Mouse (Mus musculus): ENCODE measurements around the gene Coasy. TPM values are rescaled to one million over a fixed set of nuclear protein-coding genes. Genes with fewer than 3 reads are reported as not detected.

Coasy gene
- total and polyA plus RNA-seq, 3 experiments, result 15.8 to 22.1 (median 17.5) TPM

DNA sequence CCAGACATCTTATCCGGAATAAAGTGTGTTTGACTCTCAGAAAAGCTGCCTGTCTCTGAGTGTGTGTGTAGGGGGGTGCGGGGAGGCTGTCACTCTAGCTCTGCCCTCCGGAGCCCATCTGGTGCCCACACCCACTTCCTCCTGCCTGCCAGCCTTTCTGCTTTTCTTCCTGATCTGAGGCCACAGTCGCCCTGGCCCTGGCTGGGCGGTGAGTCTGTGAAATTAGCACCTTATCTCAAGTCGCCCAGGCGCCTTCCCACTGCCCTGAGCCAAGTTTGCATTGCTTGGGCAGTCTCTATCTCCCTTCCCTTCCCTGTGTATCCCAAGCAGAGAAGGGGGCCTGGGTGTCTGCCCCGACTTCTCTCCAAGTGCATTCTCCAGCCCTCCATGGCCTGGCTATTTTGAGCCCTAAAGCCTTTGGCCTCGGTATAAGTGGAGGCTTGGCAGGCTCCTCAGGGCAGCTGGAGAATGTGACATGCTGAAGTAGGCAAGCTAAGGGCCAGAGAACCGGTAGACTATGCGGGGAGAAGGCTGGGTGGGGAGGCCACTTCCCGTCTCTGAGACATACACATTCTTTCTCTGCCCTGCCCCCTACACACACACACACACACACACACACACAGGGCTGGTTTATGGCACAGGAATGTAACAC, 18.6 kb upstream of the Coasy start:
- H3K4me1 ChIP-seq (ENCODE audit: control insufficient read depth, insufficient read depth, low read length), result peaks cover 37% of the 10 kb centered on the region
- H3K9ac ChIP-seq (ENCODE audit: low read depth, low read length), result peak overlapping the region; percentile 25; the same call in 1 of the 2 replicates
- intact Hi-C loops (cut with DNase I), result loop anchor here (5.0 to 10.0 kb wide), 3 partner anchors 339 to 667 kb away; partner anchors contain the start of genes Cnp and Jup
- 1% methylated on average over 12 of the region's 12 CpGs for WGBS
- H3K36me3 ChIP-seq (ENCODE audit: control insufficient read depth, insufficient read depth, low read length), result peaks cover 17% of the 10 kb centered on the region; the same call in 1 of the 2 replicates
- no peaks in the 10 kb centered on the region for H3K79me2 ChIP-seq (replicated peaks; ENCODE audit: control insufficient read depth, insufficient read depth, low read length)
- H3K27me3 ChIP-seq (ENCODE audit: control insufficient read depth, insufficient read depth, low read length), result no peaks in the 10 kb centered on the region
- TF ChIP-seq POLR2A (IDR thresholded peaks at IDR 0.05; ENCODE audit: insufficient read depth, low read depth, low read length) (0 out of 2 replicates have a peak, but pooled peaks have one; percentile 44), CTCF (IDR thresholded peaks at IDR 0.05) (no peak), EP300 (IDR thresholded peaks at IDR 0.05; ENCODE audit: insufficient read depth, low read depth, low read length) (peak; percentile 50; the same call in 1 of the 2 replicates)
- peak overlapping the region; percentile 99 for H3K27ac ChIP-seq
- no peak overlapping the region for H3K4me3 ChIP-seq
- peak; percentile 77 to 90 for DNase-seq

GRCm38 (mm10) chr11:101064462-101064861, 17.9 kb upstream of the Coasy start:
- Histone ChIP-seq H3K4me1 (ENCODE audit: control insufficient read depth, insufficient read depth, low read length) (peaks cover 35% of the 10 kb centered on the region), H3K27ac (peak overlapping the region; percentile 99), H3K4me3 (no peak overlapping the region), H3K79me2 (replicated peaks; ENCODE audit: control insufficient read depth, insufficient read depth, low read length) (no peaks in the 10 kb centered on the region), H3K36me3 (ENCODE audit: control insufficient read depth, insufficient read depth, low read length) (peaks cover 16% of the 10 kb centered on the region; the same call in 1 of the 2 replicates), H3K27me3 (ENCODE audit: control insufficient read depth, insufficient read depth, low read length) (no peaks in the 10 kb centered on the region), H3K9ac (ENCODE audit: low read depth, low read length) (no peak overlapping the region)
- no peak for DNase-seq
- intact Hi-C loops (cut with DNase I), result loop anchor here (5.0 to 10.0 kb wide), 3 partner anchors 340 to 667 kb away; partner anchors contain the start of genes Cnp and Jup
- no peak for TF ChIP-seq POLR2A (IDR thresholded peaks at IDR 0.05; ENCODE audit: insufficient read depth, low read depth, low read length)
- TF ChIP-seq EP300 (IDR thresholded peaks at IDR 0.05; ENCODE audit: insufficient read depth, low read depth, low read length), result no peak
- TF ChIP-seq CTCF (IDR thresholded peaks at IDR 0.05), result no peak
- 37% methylated on average over 4 of the region's 4 CpGs for WGBS

GRCm38 (mm10) chr11:101065002-101065401, 17.4 kb upstream of the Coasy start:
- WGBS, result 86% methylated on average over 9 of the region's 9 CpGs
- TF ChIP-seq EP300 (IDR thresholded peaks at IDR 0.05; ENCODE audit: insufficient read depth, low read depth, low read length) (no peak), CTCF (IDR thresholded peaks at IDR 0.05) (no peak), POLR2A (IDR thresholded peaks at IDR 0.05; ENCODE audit: insufficient read depth, low read depth, low read length) (no peak)
- H3K9ac ChIP-seq (ENCODE audit: low read depth, low read length), result no peak overlapping the region

GRCm38 (mm10) chr11:101066549-101067412, 15.6 kb upstream of the Coasy start:
- H3K4me1 ChIP-seq (ENCODE audit: control insufficient read depth, insufficient read depth, low read length), result peaks cover 19% of the 10 kb centered on the region

More at GRCm38 (mm10) chr11:101065002-101065401, 17.4 kb upstream of the Coasy start:
- Histone ChIP-seq H3K4me3 (no peak overlapping the region), H3K27me3 (ENCODE audit: control insufficient read depth, insufficient read depth, low read length) (no peaks in the 10 kb centered on the region), H3K4me1 (ENCODE audit: control insufficient read depth, insufficient read depth, low read length) (peaks cover 30% of the 10 kb centered on the region), H3K79me2 (replicated peaks; ENCODE audit: control insufficient read depth, insufficient read depth, low read length) (no peaks in the 10 kb centered on the region), H3K36me3 (ENCODE audit: control insufficient read depth, insufficient read depth, low read length) (peaks cover 11% of the 10 kb centered on the region; the same call in 1 of the 2 replicates), H3K27ac (peak overlapping the region; percentile 99)
- intact Hi-C loops (cut with DNase I), result loop anchor here (10.0 kb wide), 2 partner anchors 340 to 490 kb away; partner anchors contain the start of gene Cnp
- no peak for DNase-seq

DNA sequence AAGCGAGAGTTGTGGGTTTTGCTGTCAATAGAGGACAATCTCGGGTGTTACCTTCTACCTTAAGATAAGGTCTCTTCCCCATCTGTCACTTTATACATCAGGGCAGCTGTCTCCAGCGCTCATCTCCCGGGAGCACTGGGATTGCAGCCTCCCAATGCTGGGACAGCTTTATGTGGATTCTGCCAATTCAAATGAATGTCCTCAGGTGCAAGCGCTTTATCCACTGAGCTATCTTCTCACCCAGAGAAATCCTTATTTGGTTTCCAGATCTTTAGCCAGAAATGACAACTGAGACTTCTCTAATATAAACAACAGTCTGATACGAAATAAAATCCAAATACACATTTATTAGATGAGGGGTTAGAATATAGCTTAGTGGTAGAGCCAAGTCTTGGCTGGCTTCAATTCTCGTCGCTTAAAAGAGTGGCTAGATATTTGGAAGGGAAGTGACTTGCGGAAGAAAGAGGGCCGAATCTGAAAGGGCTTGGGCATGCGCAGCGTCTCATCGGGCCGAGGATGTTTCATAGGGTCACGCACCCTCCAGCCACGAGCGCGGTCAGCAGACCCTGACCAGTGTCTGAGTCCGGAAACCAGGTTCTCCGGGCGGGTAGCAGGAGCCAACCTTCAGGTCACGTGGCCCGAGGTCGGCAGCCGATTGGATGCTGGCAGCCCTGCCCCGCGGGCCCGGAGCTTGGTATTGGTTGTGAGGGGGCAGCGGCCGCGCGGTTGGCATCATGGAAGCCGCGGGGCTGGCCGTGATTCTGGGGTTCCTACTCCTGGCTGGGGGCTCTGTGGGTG, 12.8 kb upstream of the Coasy start, which contains the start of gene Naglu:
TSS of gene Naglu (plus strand) at position 622 of the 798 bp plus-strand sequence.
- TF ChIP-seq CTCF (IDR thresholded peaks at IDR 0.05), result no peak
- peak; percentile 83 for TF ChIP-seq EP300 (IDR thresholded peaks at IDR 0.05; ENCODE audit: insufficient read depth, low read depth, low read length)
- peak; percentile 85 for TF ChIP-seq POLR2A (IDR thresholded peaks at IDR 0.05; ENCODE audit: insufficient read depth, low read depth, low read length)
- peak within 1 kb of the TSS; percentile 92 for H3K9ac ChIP-seq (ENCODE audit: low read depth, low read length)
- 5% methylated on average over 35 of the region's 35 CpGs for WGBS
- peak within 1 kb of the TSS; percentile 84 for H3K4me3 ChIP-seq
- H3K79me2 ChIP-seq (replicated peaks; ENCODE audit: control insufficient read depth, insufficient read depth, low read length), result no peaks in the 10 kb centered on the region
- intact Hi-C loops (cut with DNase I), result loop anchor here (10.0 kb wide), 2 partner anchors 345 to 495 kb away; partner anchors contain the start of gene Cnp
- H3K27ac ChIP-seq, result peak within 1 kb of the TSS; percentile 70
- peaks cover 3% of the 10 kb centered on the region for H3K4me1 ChIP-seq (ENCODE audit: control insufficient read depth, insufficient read depth, low read length)
- peak; percentile 95 to 97 for DNase-seq
- no peaks in the 10 kb centered on the region for H3K27me3 ChIP-seq (ENCODE audit: control insufficient read depth, insufficient read depth, low read length)
- H3K36me3 ChIP-seq (ENCODE audit: control insufficient read depth, insufficient read depth, low read length), result peaks cover under 1% of the 10 kb centered on the region; the same call in 1 of the 2 replicates

More at GRCm38 (mm10) chr11:101066549-101067412, 15.6 kb upstream of the Coasy start:
- H3K27me3 ChIP-seq (ENCODE audit: control insufficient read depth, insufficient read depth, low read length), result no peaks in the 10 kb centered on the region
- H3K36me3 ChIP-seq (ENCODE audit: control insufficient read depth, insufficient read depth, low read length), result peaks cover 8% of the 10 kb centered on the region; the same call in 1 of the 2 replicates
- H3K79me2 ChIP-seq (replicated peaks; ENCODE audit: control insufficient read depth, insufficient read depth, low read length), result no peaks in the 10 kb centered on the region
- H3K27ac ChIP-seq, result peak overlapping the region; percentile 57
- H3K9ac ChIP-seq (ENCODE audit: low read depth, low read length), result 0 out of 2 replicates have a peak overlapping the region, but pooled peaks have one; percentile 5
- peak; percentile 83 to 85 for DNase-seq
- H3K4me3 ChIP-seq, result peak overlapping the region; percentile 22
- TF ChIP-seq CTCF (IDR thresholded peaks at IDR 0.05) (peak; percentile 94), EP300 (IDR thresholded peaks at IDR 0.05; ENCODE audit: insufficient read depth, low read depth, low read length) (peak; percentile 98), POLR2A (IDR thresholded peaks at IDR 0.05; ENCODE audit: insufficient read depth, low read depth, low read length) (no peak)
- intact Hi-C loops (cut with DNase I), result loop anchor here (1.0 to 10.0 kb wide), 4 partner anchors 84 to 492 kb away; partner anchors contain the start of gene Cnp
- 14% methylated on average over 18 of the region's 18 CpGs for WGBS

Data from heart, adult 2 months (tissue).